Mouse (Mus musculus) cortical plate, adult 2 months (tissue): Measurements from ENCODE around the gene Syce2. TPM values are rescaled to one million over a fixed set of nuclear protein-coding genes. Genes with fewer than 3 reads are reported as not detected.
A peak's percentile ranks its signal among the peaks of the same experiment; 100 is the strongest.
"Not testable (repeated sequence)": the region's sequence is repeated elsewhere in the genome, so short reads cannot be mapped to it uniquely, and the experiment has no call there.

Experiments
- H3K27ac ChIP-seq: fragments of 200-500 bp; 2 replicates; pipeline ENCODE4 v1.5.1; 2012; ENCODE audit warnings: low read length, control low read depth, inconsistent platforms; ENCODE audit not compliant: insufficient read depth
- H3K4me1 ChIP-seq: fragments of 200-500 bp; 2 replicates; pipeline ENCODE4 v1.6.1; 2011; ENCODE audit warnings: low read length; ENCODE audit not compliant: control insufficient read depth, insufficient read depth
- H3K4me3 ChIP-seq: fragments of 200-500 bp; 2 replicates; pipeline ENCODE4 v1.5.1; 2011; ENCODE audit warnings: mild to moderate bottlenecking, low read length, control low read depth; ENCODE audit not compliant: insufficient read depth
- CTCF ChIP-seq: fragments of 200-500 bp; IDR thresholded peaks from 2 replicates; pipeline ENCODE4 v1.5.1; 2011; ENCODE audit warnings: mild to moderate bottlenecking, control low read depth, low read length; ENCODE audit not compliant: insufficient read depth; ENCODE audit errors: extremely low read depth
- POLR2A ChIP-seq: fragments of 200-500 bp; IDR thresholded peaks from 2 replicates; pipeline ENCODE4 v1.6.1; 2011; ENCODE audit warnings: mild to moderate bottlenecking, low read length, control low read depth; ENCODE audit not compliant: insufficient read depth; ENCODE audit errors: extremely low read depth
- polyA plus RNA-seq: library from polyadenylated mRNA; depleted of rRNA; stranded (reverse); fragments of >200 nt; gene quantifications from 2 replicates; pipeline ENCODE4 v1.2.3, GENCODE M21; 2012; rRNA removed

Gene Syce2
- polyA plus RNA-seq: 3.7 and 4.2 TPM in 2 replicates

GRCm38 (mm10) chr8:84871376-84872308, at the start of gene Syce2:
TSS of gene Syce2 (plus strand) at chr8:84872111.
- Histone ChIP-seq H3K4me3 (peak within 1 kb of the TSS; percentile 7; the same call in 1 of the 2 replicates), H3K27ac (no peak within 1 kb of the TSS), H3K4me1 (no peaks in the 10 kb centered on the region)
- TF ChIP-seq CTCF (no peak), POLR2A (no peak)

GRCm38 (mm10) chr8:84822723-84823122, 49.2 kb upstream of the Syce2 start, which contains the start of gene Dand5:
TSS of gene Dand5 (minus strand) at chr8:84822823.
- TF ChIP-seq CTCF (no peak), POLR2A (no peak)
- H3K4me1 ChIP-seq: no peaks in the 10 kb centered on the region
- peak within 1 kb of the TSS; percentile 12; the same call in 1 of the 2 replicates for H3K4me3 ChIP-seq

GRCm38 (mm10) chr8:84823653-84824052, 48.3 kb upstream of the Syce2 start:
- H3K4me3 ChIP-seq: peak overlapping the region; percentile 12; the same call in 1 of the 2 replicates
- no peak overlapping the region for H3K27ac ChIP-seq
- peak; percentile 71 for TF ChIP-seq CTCF
- TF ChIP-seq POLR2A: no peak
- no peaks in the 10 kb centered on the region for H3K4me1 ChIP-seq

More at GRCm38 (mm10) chr8:84822723-84823122, 49.2 kb upstream of the Syce2 start, which contains the start of gene Dand5:
- no peak within 1 kb of the TSS for H3K27ac ChIP-seq

- Histone ChIP-seq H3K4me3 (no peak overlapping the region), H3K4me1 (no peaks in the 10 kb centered on the region), H3K27ac (no peak overlapping the region)
- TF ChIP-seq CTCF (no peak), POLR2A (no peak)
Observed at GRCm38 (mm10) chr8:84825636-84826035, 46.3 kb upstream of the Syce2 start.

- H3K4me1 ChIP-seq: not testable (repeated sequence)
Observed at GRCm38 (mm10) chr8:84826518-84826917, 45.4 kb upstream of the Syce2 start.

GRCm38 (mm10) chr8:84831490-84831889, 40.4 kb upstream of the Syce2 start, which contains the start of gene Gadd45gip1:
TSS of gene Gadd45gip1 (plus strand) at chr8:84831522.
- peak within 1 kb of the TSS; percentile 99 for H3K4me3 ChIP-seq
- H3K4me1 ChIP-seq: no peaks in the 10 kb centered on the region; the same call in 1 of the 2 replicates
- peak within 1 kb of the TSS; percentile 80 for H3K27ac ChIP-seq
- TF ChIP-seq CTCF (no peak), POLR2A (no peak)

More at GRCm38 (mm10) chr8:84826518-84826917, 45.4 kb upstream of the Syce2 start:
- not testable (repeated sequence) for H3K4me3 ChIP-seq, H3K27ac ChIP-seq

GRCm38 (mm10) chr8:84832034-84832717, 39.7 kb upstream of the Syce2 start:
- Histone ChIP-seq H3K4me3 (peak overlapping the region; percentile 99), H3K27ac (peak overlapping the region; percentile 80), H3K4me1 (no peaks in the 10 kb centered on the region; the same call in 1 of the 2 replicates)
- TF ChIP-seq CTCF: no peak
- TF ChIP-seq POLR2A: peak; percentile 70

- no peaks in the 10 kb centered on the region; the same call in 1 of the 2 replicates for H3K4me1 ChIP-seq
- H3K27ac ChIP-seq: peak overlapping the region; percentile 80
- TF ChIP-seq CTCF (0 out of 2 replicates have a peak, but pooled peaks have one; percentile 2), POLR2A (no peak)
- H3K4me3 ChIP-seq: peak overlapping the region; percentile 99
Observed at GRCm38 (mm10) chr8:84832759-84833742, 38.9 kb upstream of the Syce2 start.
